Mouse (Mus musculus) bone marrow macrophage, adult 2 months (primary cell): ENCODE data around the gene Olfm2.

Source experiments
- CTCF ChIP-seq: IDR thresholded peaks from 2 replicates; pipeline ENCODE4 v1.5.1; 2012; ENCODE audit warnings: low read depth, mild to moderate bottlenecking, low read length, moderate library complexity
- POLR2A ChIP-seq: IDR thresholded peaks from 2 replicates; pipeline ENCODE4 v1.6.1; 2012; ENCODE audit warnings: mild to moderate bottlenecking, low read depth, low read length, borderline replicate concordance

GRCm38 (mm10) chr9:20738251-20738999, 7.7 kb downstream of the Olfm2 start:
- peak; percentile 51; the same call in 1 of the 2 replicates for TF ChIP-seq CTCF
- TF ChIP-seq POLR2A: no peak
